Mouse (Mus musculus) intestine, postnatal 0 days (tissue): ENCODE data around the gene Erh. TPM values are rescaled to one million over a fixed set of nuclear protein-coding genes. Genes with fewer than 3 reads are reported as not detected.

Source experiments
- ATAC-seq: fragments of 200-750 bp; cut with Nextera tagmentation; 2 replicates; pipeline ENCODE4 v1.8.0; 2017; ENCODE audit warnings: mild to moderate bottlenecking, moderate TSS enrichment, moderate library complexity
- H3K27ac ChIP-seq: fragments of 300-500 bp; sonication (generic); 2 replicates; pipeline ENCODE4 v1.5.1; 2014; ENCODE audit warnings: mild to moderate bottlenecking, low read depth, low read length, moderate library complexity
- H3K27me3 ChIP-seq: fragments of 300-500 bp; sonication (generic); replicated peaks from 2 replicates; pipeline ENCODE4 v1.6.1; 2014; ENCODE audit warnings: low read length, mixed read lengths; ENCODE audit not compliant: control insufficient read depth, insufficient read depth
- H3K36me3 ChIP-seq: fragments of 300-500 bp; sonication (generic); 2 replicates; pipeline ENCODE4 v1.6.1; 2014; ENCODE audit warnings: mild to moderate bottlenecking, moderate library complexity; ENCODE audit not compliant: control insufficient read depth, insufficient read depth
- H3K4me1 ChIP-seq: fragments of 300-500 bp; sonication (generic); replicated peaks from 2 replicates; pipeline ENCODE4 v1.6.1; 2014; ENCODE audit warnings: antibody characterized with exemption, low read length, mixed read lengths; ENCODE audit not compliant: control insufficient read depth, insufficient read depth
- H3K4me2 ChIP-seq: fragments of 300-500 bp; sonication (generic); replicated peaks from 2 replicates; pipeline ENCODE4 v1.6.1; 2014; ENCODE audit warnings: low read depth, mild to moderate bottlenecking, moderate library complexity
- H3K4me3 ChIP-seq: fragments of 300-500 bp; sonication (generic); 2 replicates; pipeline ENCODE4 v1.5.1; 2014; ENCODE audit warnings: low read depth, low read length
- H3K9ac ChIP-seq: fragments of 300-500 bp; sonication (generic); 2 replicates; pipeline ENCODE4 v1.6.1; 2014; ENCODE audit warnings: mild to moderate bottlenecking, low read depth, low read length
- H3K9me3 ChIP-seq: fragments of 300-500 bp; sonication (generic); 2 replicates; pipeline ENCODE4 v1.6.1; 2016; ENCODE audit warnings: mixed run types; ENCODE audit not compliant: control insufficient read depth
- CTCF ChIP-seq: sonication (generic); IDR thresholded peaks from 2 replicates; pipeline ENCODE4 v1.5.1; 2016; ENCODE audit warnings: low read depth, mild to moderate bottlenecking, control low read depth, antibody characterized with exemption, moderate library complexity
- WGBS: fragments of 180-500 bp; shearing (Covaris S2); extraction: QIAGEN DNeasy Blood & Tissue Kit; methylation state at CpG from one replicate; pipeline ENCODE4 v1.1.7; 2014; 5-methylcytosine and 5-hydroxymethylcytosine counted together
- polyA plus RNA-seq: library from polyadenylated mRNA; unstranded; fragments of >200 nt; fragmentation: Nextera tagmentation; extraction: Ambion mirVana; gene quantifications from 2 replicates; pipeline ENCODE4 v1.2.1, GENCODE M21; 2015

Gene Erh
- polyA plus RNA-seq, 1 experiment from 2014 or later = 112 TPM

DNA sequence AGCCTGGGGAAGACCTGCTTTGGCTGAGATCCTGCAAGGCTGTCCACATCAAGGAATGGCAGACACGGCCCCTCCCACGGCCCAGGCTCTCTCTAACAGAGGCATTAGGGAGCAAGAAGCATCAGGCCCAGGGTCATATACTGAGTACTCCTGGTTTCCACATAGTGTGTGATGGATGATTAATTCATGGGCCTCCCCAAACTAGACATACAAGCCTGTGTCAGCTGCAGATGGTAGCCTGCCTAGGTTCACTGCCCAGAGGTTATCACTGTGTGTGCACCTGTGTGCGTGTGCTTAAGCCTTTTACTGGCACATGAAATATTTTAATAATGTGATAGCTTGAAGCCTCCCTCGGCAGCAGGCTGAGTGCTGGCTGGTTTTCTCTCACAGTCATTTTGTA is 48.2 kb downstream of the Erh start:
- no peak for TF ChIP-seq CTCF
- WGBS = 69% methylated on average over 4 of the region's 4 CpGs
- Histone ChIP-seq H3K4me3 (no peak overlapping the region), H3K9me3 (no peaks in the 10 kb centered on the region), H3K27ac (no peak overlapping the region), H3K4me1 (no peaks in the 10 kb centered on the region), H3K27me3 (no peaks in the 10 kb centered on the region), H3K9ac (no peak overlapping the region), H3K36me3 (no peaks in the 10 kb centered on the region), H3K4me2 (no peak overlapping the region)
- no peak for ATAC-seq

DNA sequence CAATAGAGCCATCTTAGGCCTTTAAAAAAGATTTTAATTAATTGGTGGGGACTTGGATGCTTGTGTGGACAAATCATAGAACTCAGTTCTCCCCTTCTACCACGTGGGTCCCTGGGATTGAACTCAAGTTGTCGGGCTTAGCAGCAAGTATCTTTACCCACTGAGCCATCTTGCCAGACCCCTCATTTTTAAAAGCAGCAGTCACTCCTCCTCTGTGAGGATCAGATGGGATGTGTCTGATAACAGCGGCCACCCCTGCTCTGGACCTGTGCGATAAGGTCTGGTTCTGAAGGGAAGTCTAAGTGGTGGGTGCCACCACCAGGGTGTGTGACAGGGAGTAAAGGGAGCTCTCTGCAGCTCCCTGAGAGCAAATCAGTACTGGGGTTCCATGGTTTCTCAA is 48.6 kb downstream of the Erh start:
- no peaks in the 10 kb centered on the region for H3K36me3 ChIP-seq
- 92% methylated on average over 4 of the region's 4 CpGs for WGBS

DNA sequence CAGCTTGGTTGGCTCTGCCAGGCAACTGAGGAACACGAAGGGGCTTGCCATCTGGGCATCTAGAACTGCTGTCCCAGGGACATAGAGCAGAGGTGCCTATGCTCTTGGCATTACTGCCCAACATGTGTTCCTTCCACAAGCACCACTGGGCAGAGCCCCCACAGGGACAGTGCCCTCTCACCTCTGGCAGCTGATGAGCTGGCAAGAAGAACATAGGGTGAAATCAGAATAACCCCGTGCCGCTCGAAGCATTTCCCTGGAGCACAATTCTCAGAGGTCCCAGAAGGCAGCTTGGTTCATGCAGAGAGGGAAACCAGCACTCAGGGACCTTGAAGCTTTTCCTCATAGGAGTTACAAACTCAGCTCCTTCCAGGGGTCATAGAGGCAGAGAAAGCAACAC is 49.4 kb downstream of the Erh start:
- WGBS = 89% methylated on average over 4 of the region's 4 CpGs
- no peak for ATAC-seq
- no peak for TF ChIP-seq CTCF

More for the DNA sequence above, 48.6 kb downstream of the Erh start:
- H3K9me3 ChIP-seq = no peaks in the 10 kb centered on the region
- H3K27me3 ChIP-seq = no peaks in the 10 kb centered on the region
- no peak overlapping the region for H3K4me3 ChIP-seq
- no peak overlapping the region for H3K4me2 ChIP-seq
- H3K4me1 ChIP-seq = no peaks in the 10 kb centered on the region
- no peak for ATAC-seq
- no peak overlapping the region for H3K27ac ChIP-seq
- TF ChIP-seq CTCF = no peak
- no peak overlapping the region for H3K9ac ChIP-seq

DNA sequence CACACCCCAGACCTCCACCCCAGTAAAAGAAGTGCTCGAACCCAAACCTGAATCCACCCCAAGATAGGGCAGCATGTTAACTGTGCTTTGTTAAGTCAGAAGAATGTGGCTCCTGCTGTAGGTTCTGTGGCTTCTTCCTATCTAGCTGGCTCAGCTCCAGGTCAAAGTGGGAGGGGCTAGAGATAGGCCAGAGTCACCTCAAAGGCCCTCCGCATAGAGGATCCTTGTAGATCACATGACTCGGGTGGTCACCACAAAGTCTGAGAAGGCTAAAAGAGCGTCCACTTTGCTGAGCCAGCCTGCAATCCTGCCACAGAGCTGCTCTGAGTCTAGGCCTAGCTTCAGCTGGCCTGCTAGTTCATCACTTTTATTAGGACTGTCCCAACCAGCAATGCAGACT is 50.0 kb downstream of the Erh start:
- H3K4me2 ChIP-seq = no peak overlapping the region
- no peak overlapping the region for H3K4me3 ChIP-seq
- no peak overlapping the region for H3K27ac ChIP-seq
- WGBS = 65% methylated on average over 4 of the region's 4 CpGs
- no peak for ATAC-seq
- H3K9me3 ChIP-seq = no peaks in the 10 kb centered on the region
- H3K4me1 ChIP-seq = no peaks in the 10 kb centered on the region
- no peaks in the 10 kb centered on the region for H3K27me3 ChIP-seq
- no peak for TF ChIP-seq CTCF
- no peaks in the 10 kb centered on the region for H3K36me3 ChIP-seq
- no peak overlapping the region for H3K9ac ChIP-seq

More for the DNA sequence above, 49.4 kb downstream of the Erh start:
- Histone ChIP-seq H3K36me3 (no peaks in the 10 kb centered on the region), H3K9ac (no peak overlapping the region), H3K4me3 (no peak overlapping the region), H3K9me3 (no peaks in the 10 kb centered on the region), H3K27me3 (no peaks in the 10 kb centered on the region), H3K4me2 (no peak overlapping the region), H3K27ac (no peak overlapping the region), H3K4me1 (no peaks in the 10 kb centered on the region)

DNA sequence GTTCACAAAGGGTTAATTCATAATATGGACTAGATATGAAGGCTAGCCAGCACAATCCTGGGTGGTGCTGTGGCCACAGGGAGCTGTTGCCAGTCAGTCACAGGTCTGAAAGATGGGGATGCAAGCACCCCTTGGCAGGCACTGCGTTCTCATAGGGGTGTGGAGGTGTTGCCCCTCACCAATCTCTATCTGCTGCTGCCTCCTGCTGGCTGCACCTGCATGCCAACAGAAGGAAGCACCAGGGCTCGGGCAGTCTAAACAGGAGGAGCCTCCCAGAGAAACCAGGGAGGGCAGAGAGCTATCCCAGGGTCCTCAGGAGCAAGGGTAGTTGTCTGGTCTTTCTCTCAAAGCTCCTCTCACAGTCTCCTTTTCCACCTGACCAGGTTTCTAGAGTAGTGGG is 59.2 kb downstream of the Erh start:
- no peak overlapping the region for H3K27ac ChIP-seq
- no peak for ATAC-seq
- no peaks in the 10 kb centered on the region for H3K4me1 ChIP-seq
- TF ChIP-seq CTCF = peak; percentile 57
- no peaks in the 10 kb centered on the region for H3K27me3 ChIP-seq
- H3K9ac ChIP-seq = no peak overlapping the region
- H3K9me3 ChIP-seq = no peaks in the 10 kb centered on the region
- no peaks in the 10 kb centered on the region for H3K36me3 ChIP-seq
- WGBS = 15% methylated on average over 2 of the region's 2 CpGs
- H3K4me2 ChIP-seq = no peak overlapping the region
- H3K4me3 ChIP-seq = no peak overlapping the region

Other genes with a start within 250 kb of the Erh start
- gene Dcaf5, start 207.7 kb downstream of the Erh start, polyA plus RNA-seq = 7.4 and 7.5 TPM in 2 replicates
- gene Exd2, start 181.2 kb downstream of the Erh start, polyA plus RNA-seq = 6.5 and 6.8 TPM in 2 replicates
- gene Galnt16, start 126.1 kb downstream of the Erh start, polyA plus RNA-seq = 3.7 and 4.2 TPM in 2 replicates
- gene Slc39a9, start 458 bp downstream of the Erh start, polyA plus RNA-seq = 34.9 and 35.4 TPM in 2 replicates
- 1.5 and 1.9 TPM in 2 replicates for gene Plekhd1, start 48.2 kb upstream of the Erh start, polyA plus RNA-seq
- gene Ccdc177, start 116.3 kb upstream of the Erh start, polyA plus RNA-seq = 0.03 and 0.10 TPM in 2 replicates
- 16.9 and 17.6 TPM in 2 replicates for gene Susd6, start 146.2 kb upstream of the Erh start, polyA plus RNA-seq